Mouse (Mus musculus) midbrain, embryonic 13.5 days (tissue): ENCODE measurements around the gene Cspg4. TPM values are rescaled to one million over a fixed set of nuclear protein-coding genes. Genes with fewer than 3 reads are reported as not detected.
"Not testable (repeated sequence)": the region's sequence is repeated elsewhere in the genome, so short reads cannot be mapped to it uniquely, and the experiment has no call there.

Experiments used
- ATAC-seq: fragments of 200-750 bp; cut with Nextera tagmentation; 2 replicates; pipeline ENCODE4 v1.8.0; 2017; ENCODE audit warnings: mild to moderate bottlenecking, moderate TSS enrichment, moderate library complexity
- H3K27ac ChIP-seq: fragments of 300-500 bp; sonication (generic); 2 replicates; pipeline ENCODE4 v1.5.1; 2015; ENCODE audit warnings: inconsistent platforms, mild to moderate bottlenecking, moderate library complexity
- H3K27me3 ChIP-seq: fragments of 300-500 bp; sonication (generic); 2 replicates; pipeline ENCODE4 v1.6.1; 2015; ENCODE audit warnings: mild to moderate bottlenecking, inconsistent platforms
- H3K36me3 ChIP-seq: fragments of 300-500 bp; sonication (generic); 2 replicates; pipeline ENCODE4 v1.6.1; 2015; ENCODE audit warnings: mild to moderate bottlenecking, inconsistent platforms
- H3K4me1 ChIP-seq: fragments of 300-500 bp; sonication (generic); replicated peaks from 2 replicates; pipeline ENCODE4 v1.6.1; 2015; ENCODE audit warnings: inconsistent platforms
- H3K4me2 ChIP-seq: fragments of 300-500 bp; sonication (generic); replicated peaks from 2 replicates; pipeline ENCODE4 v1.6.1; 2015; ENCODE audit warnings: moderate library complexity, mild to moderate bottlenecking, inconsistent platforms
- H3K4me3 ChIP-seq: fragments of 300-500 bp; sonication (generic); replicated peaks from 2 replicates; pipeline ENCODE4 v1.5.1; 2015; ENCODE audit warnings: mild to moderate bottlenecking, inconsistent platforms
- H3K9ac ChIP-seq: fragments of 300-500 bp; sonication (generic); replicated peaks from 2 replicates; pipeline ENCODE4 v1.6.1; 2015; ENCODE audit warnings: mild to moderate bottlenecking, inconsistent platforms
- H3K9me3 ChIP-seq: fragments of 300-500 bp; sonication (generic); 2 replicates; pipeline ENCODE4 v1.6.1; 2016; ENCODE audit warnings: mild to moderate bottlenecking, inconsistent platforms
- WGBS: fragments of 180-500 bp; shearing (Covaris S2); methylation state at CpG from one replicate; pipeline ENCODE4 v1.1.7; 2015; 5-methylcytosine and 5-hydroxymethylcytosine counted together
- polyA plus RNA-seq: library from polyadenylated mRNA; unstranded; fragments of >200 nt; fragmentation: Nextera tagmentation; extraction: Ambion mirVana; gene quantifications from 2 replicates; pipeline ENCODE4 v1.2.1, GENCODE M21; 2015

Cspg4 gene
- polyA plus RNA-seq, 1 experiment from 2014 or later, result 3.5 TPM

DNA sequence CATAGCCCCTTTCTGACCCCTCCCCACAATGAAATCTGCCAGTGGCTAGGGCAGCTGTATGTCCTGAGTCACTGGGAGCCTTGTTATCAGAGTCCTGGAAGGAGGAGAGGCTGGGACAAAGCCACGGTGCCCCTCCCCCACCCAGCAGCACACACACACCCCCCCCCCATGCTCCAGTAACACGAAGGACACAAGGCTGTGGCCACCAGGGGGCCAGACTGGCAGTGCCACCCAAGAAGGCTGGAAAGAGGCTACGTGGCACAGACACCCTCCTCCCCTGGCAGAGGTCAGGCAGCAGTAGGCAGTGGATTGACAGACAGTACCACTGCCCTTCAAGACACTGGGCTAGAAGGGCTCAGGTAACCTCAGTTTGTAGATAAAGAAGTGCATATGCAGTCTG is 29.2 kb downstream of the Cspg4 start:
- no peak overlapping the region for H3K27ac ChIP-seq
- no peak overlapping the region; the same call in 1 of the 2 replicates for H3K9ac ChIP-seq
- ATAC-seq, result no peak
- no peaks in the 10 kb centered on the region for H3K9me3 ChIP-seq
- no peaks in the 10 kb centered on the region for H3K36me3 ChIP-seq
- H3K27me3 ChIP-seq, result peaks cover 19% of the 10 kb centered on the region
- H3K4me1 ChIP-seq, result peaks cover 14% of the 10 kb centered on the region
- no peak overlapping the region for H3K4me2 ChIP-seq
- WGBS, result 12% methylated on average over 3 of the region's 3 CpGs
- H3K4me3 ChIP-seq, result no peak overlapping the region

DNA sequence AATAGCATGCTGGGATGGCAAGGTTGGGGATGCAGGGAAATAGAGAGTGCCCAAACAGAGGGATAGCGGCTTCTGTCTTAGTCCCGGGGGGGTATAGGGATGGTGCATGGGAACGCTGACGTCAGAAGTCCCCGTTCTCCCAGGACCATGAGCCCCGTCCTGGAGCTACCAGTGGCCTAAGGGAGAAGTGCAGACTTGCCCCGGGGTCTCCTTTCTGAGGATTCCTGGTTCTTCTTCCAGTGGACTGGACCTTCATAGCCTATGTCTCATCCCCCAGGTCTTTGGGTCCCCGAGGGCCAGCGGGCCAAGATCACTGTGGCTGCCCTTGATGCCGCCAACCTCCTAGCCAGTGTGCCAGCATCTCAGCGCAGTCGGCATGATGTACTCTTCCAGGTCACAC is 31.9 kb downstream of the Cspg4 start:
- Histone ChIP-seq H3K4me3 (no peak overlapping the region), H3K36me3 (no peaks in the 10 kb centered on the region), H3K9ac (no peak overlapping the region), H3K4me2 (no peak overlapping the region), H3K27ac (no peak overlapping the region), H3K9me3 (no peaks in the 10 kb centered on the region), H3K4me1 (peaks cover 9% of the 10 kb centered on the region), H3K27me3 (peaks cover 11% of the 10 kb centered on the region)
- no peak for ATAC-seq
- 90% methylated on average over 12 of the region's 12 CpGs for WGBS

DNA sequence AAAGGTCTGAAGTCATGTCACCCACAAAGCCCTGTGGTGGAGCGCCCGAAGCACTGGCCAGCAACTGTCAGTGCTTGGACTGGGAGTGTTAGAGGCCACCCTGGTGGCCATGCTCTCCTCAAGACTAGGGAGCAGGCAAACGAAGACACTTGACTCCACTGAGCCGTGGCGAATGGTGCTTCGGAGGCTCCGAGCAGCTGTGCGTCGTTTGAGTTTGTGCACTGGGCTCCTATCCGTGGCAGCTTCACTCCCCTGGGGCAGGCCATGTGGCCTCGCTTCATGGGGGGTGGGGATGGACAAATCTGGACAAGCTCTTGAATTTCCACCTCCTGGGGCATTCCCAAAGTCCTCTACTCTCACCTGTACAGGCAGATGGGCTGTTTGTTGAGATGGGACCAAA is 34.6 kb downstream of the Cspg4 start:
- Histone ChIP-seq H3K4me2 (no peak overlapping the region), H3K9me3 (no peaks in the 10 kb centered on the region), H3K27me3 (no peaks in the 10 kb centered on the region), H3K27ac (no peak overlapping the region), H3K36me3 (no peaks in the 10 kb centered on the region), H3K4me1 (no peaks in the 10 kb centered on the region), H3K4me3 (no peak overlapping the region), H3K9ac (no peak overlapping the region)
- no peak for ATAC-seq
- WGBS, result 69% methylated on average over 11 of the region's 11 CpGs

DNA sequence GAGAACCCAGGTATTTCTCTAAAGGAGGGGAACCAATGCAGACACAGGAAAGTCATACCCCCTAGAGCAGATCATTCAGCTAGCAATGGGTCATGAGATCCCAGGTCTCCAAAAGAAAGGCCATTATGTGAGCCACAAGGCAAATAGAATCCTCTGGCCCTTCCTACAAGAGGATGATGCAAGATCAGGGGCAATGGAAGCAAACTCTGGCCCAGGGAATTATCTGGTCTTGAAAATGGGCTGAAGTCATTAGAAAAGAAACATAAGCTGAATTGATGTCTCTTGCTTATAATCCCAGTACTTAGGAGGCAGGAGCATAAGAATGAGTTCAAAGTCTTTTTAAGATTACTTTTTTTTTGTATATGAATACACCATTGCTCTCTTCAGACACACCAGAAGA is 35.2 kb downstream of the Cspg4 start:
- no peaks in the 10 kb centered on the region for H3K36me3 ChIP-seq
- H3K27me3 ChIP-seq, result no peaks in the 10 kb centered on the region
- no peak overlapping the region for H3K27ac ChIP-seq
- no peak overlapping the region for H3K4me2 ChIP-seq
- no peak overlapping the region for H3K9ac ChIP-seq
- no peak for ATAC-seq
- H3K4me3 ChIP-seq, result no peak overlapping the region
- no peaks in the 10 kb centered on the region for H3K9me3 ChIP-seq
- no peaks in the 10 kb centered on the region for H3K4me1 ChIP-seq

DNA sequence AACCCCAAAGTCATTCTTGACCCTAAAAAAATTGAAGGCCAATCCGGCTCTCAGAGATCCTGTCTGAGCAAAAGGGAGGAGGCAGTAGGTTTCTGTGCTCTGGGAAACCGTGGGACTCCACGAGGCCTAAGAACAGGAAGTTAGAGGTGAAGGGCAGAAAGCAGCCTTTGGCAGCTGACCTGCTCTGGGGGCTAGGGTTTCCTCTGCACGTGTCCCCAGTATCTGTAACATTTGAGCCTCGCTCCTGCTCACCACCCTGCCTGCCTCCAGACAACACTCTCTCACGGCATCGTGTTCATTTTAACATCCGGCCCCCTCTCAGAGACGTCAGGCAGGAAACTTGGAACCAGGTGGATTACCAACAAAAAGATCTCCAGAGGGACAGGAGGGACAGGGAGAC is 35.7 kb downstream of the Cspg4 start:
- Histone ChIP-seq H3K4me2 (no peak overlapping the region), H3K4me1 (no peaks in the 10 kb centered on the region), H3K4me3 (no peak overlapping the region), H3K9me3 (no peaks in the 10 kb centered on the region), H3K27me3 (no peaks in the 10 kb centered on the region), H3K36me3 (no peaks in the 10 kb centered on the region), H3K27ac (no peak overlapping the region), H3K9ac (no peak overlapping the region)
- 80% methylated on average over 9 of the region's 9 CpGs for WGBS
- ATAC-seq, result no peak

DNA sequence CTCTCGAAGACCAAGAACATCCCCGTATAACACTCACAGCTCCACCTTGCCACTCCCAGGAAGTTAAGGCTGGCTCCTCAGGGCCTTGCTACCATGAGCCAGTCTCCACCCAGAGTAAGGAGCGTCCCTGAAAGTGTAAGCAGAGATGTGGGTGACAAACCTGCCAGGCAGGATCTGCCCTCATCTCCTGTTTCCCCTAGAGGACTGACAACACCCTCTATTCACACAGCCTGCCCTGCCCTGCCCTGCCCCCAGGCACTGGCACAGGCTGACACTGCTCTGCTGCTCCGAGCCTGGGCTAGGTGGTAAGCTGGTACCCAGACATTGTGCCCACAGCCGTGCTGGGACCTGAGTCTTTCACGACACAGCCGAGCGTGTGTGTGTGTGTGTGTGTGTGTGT is 36.4 kb downstream of the Cspg4 start:
- WGBS, result 72% methylated on average over 8 of the region's 8 CpGs
- Histone ChIP-seq H3K4me2 (no peak overlapping the region), H3K4me3 (no peak overlapping the region), H3K4me1 (no peaks in the 10 kb centered on the region), H3K27me3 (no peaks in the 10 kb centered on the region), H3K9ac (no peak overlapping the region), H3K27ac (no peak overlapping the region), H3K9me3 (no peaks in the 10 kb centered on the region), H3K36me3 (no peaks in the 10 kb centered on the region)
- no peak for ATAC-seq

DNA sequence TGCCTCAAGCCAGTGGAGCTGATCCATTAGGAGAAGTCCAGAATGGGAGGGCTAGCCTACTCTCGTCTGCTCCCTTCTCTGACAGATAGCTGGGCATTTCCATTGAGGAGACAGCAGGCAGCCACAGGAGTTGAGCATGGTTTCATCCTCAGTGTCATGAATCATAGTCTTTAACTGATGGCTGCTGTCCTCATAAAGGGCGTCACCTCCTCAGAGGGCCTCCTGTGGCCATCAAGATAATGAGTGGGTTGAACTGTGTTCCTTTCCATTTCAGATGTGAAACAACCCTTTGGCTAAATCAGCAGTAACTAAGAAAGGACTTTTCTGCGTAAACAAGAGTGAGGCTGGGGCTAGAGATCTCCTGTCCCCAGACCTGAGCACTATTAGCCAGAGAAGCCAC is 38.8 kb downstream of the Cspg4 start:
- H3K9ac ChIP-seq, result no peak overlapping the region
- ATAC-seq, result no peak
- H3K4me1 ChIP-seq, result no peaks in the 10 kb centered on the region
- no peak overlapping the region for H3K27ac ChIP-seq
- no peaks in the 10 kb centered on the region for H3K36me3 ChIP-seq
- H3K4me2 ChIP-seq, result no peak overlapping the region
- H3K4me3 ChIP-seq, result no peak overlapping the region
- no peaks in the 10 kb centered on the region for H3K27me3 ChIP-seq
- H3K9me3 ChIP-seq, result no peaks in the 10 kb centered on the region
- 87% methylated on average over 3 of the region's 3 CpGs for WGBS

DNA sequence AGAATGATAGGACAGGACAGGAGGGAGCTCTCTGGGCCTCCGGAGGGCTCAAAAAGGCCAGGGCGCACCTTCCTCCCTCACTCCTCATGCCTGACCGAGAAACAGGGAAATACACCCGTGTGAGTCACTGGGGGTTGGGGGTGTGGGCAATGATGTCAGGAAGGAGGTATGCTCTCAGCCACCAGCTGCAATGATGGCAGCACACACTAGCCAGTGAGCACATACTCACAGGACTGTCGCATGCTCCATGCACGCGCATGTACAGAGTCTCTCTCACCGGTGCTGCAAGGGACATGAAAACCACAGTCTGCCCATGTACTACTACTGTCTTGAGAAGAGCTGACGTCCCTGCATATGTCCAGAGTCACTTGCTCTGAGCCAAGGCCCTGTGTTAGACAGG is 42.7 kb downstream of the Cspg4 start:
- 92% methylated on average over 9 of the region's 9 CpGs for WGBS

DNA sequence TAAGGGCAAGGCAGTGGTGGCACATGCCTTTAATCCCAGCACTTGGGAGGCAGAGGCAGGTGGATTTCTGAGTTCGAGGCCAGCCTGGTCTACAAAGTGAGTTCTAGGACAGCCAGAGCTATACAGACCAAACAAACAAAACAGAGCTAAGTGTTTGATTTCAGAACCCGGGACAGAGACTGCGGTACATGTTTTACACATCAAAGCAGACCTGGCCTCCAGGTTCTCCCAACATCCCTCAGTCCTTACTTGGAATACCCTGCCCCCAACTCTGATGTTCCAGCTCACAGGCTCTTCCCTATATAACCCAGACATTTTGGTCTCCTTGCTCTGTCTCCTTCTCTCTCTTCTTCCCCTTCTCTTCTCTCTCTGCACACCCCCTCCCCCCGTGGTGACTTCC is 45.2 kb downstream of the Cspg4 start:
- WGBS, result 54% methylated on average over 4 of the region's 4 CpGs
- not testable (repeated sequence) for H3K9ac ChIP-seq, H3K4me3 ChIP-seq, H3K27ac ChIP-seq, H3K36me3 ChIP-seq, ATAC-seq, H3K4me1 ChIP-seq, H3K4me2 ChIP-seq, H3K9me3 ChIP-seq, H3K27me3 ChIP-seq

More for the DNA sequence above, 42.7 kb downstream of the Cspg4 start:
- Histone ChIP-seq H3K4me3 (no peak overlapping the region), H3K27me3 (no peaks in the 10 kb centered on the region), H3K4me2 (no peak overlapping the region), H3K4me1 (no peaks in the 10 kb centered on the region), H3K27ac (no peak overlapping the region), H3K9ac (no peak overlapping the region), H3K9me3 (no peaks in the 10 kb centered on the region), H3K36me3 (no peaks in the 10 kb centered on the region)
- no peak for ATAC-seq

DNA sequence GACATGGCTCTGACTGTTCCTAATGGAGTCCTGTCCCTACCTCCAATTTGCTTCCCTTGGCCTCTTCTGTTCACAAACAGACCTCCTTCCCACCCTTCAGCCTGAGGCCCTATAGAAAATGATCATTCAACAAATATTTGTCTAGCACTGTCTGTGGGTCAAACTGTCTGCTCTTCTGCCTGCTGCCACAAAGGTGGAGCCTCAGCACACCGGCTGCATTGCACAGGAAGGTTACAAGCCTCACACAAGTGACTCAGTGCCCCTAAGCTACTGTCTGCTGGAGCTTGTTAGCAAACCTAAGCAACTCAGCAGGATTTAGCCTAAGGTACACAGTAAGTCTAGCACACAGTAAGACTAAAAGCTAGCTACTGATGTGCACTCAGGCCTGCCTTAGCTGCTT is 46.2 kb downstream of the Cspg4 start:
- 63% methylated on average over 1 of the region's 1 CpGs for WGBS
- Histone ChIP-seq H3K4me2 (no peak overlapping the region), H3K36me3 (no peaks in the 10 kb centered on the region), H3K4me3 (no peak overlapping the region), H3K27ac (no peak overlapping the region), H3K4me1 (no peaks in the 10 kb centered on the region), H3K9me3 (no peaks in the 10 kb centered on the region), H3K9ac (no peak overlapping the region), H3K27me3 (no peaks in the 10 kb centered on the region)
- no peak for ATAC-seq

DNA sequence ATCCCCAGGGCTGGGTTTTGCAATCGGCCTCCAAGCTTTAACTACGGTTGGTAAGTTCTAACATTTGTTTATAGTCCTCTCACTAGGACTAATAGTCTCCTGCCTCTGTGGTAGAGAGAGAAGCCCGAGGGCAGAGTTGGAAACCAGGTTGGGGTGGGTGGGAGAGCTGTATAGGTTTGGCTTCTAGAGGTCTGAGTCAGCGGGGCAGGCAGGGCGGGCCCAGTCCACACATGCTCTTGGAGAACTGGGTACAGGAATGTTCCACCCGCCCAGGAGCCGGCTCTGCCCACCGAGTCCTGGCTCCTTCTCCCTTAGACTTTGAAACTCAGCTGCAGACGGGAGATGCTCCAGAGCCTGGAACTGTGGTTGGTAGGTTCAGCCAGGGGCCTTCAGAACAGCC is 49.2 kb downstream of the Cspg4 start:
- Histone ChIP-seq H3K9ac (no peak overlapping the region), H3K4me2 (no peak overlapping the region), H3K9me3 (no peaks in the 10 kb centered on the region), H3K4me1 (no peaks in the 10 kb centered on the region), H3K36me3 (peaks cover 15% of the 10 kb centered on the region; the same call in 1 of the 2 replicates), H3K4me3 (no peak overlapping the region), H3K27ac (no peak overlapping the region), H3K27me3 (no peaks in the 10 kb centered on the region)
- WGBS, result 94% methylated on average over 9 of the region's 9 CpGs
- no peak for ATAC-seq

DNA sequence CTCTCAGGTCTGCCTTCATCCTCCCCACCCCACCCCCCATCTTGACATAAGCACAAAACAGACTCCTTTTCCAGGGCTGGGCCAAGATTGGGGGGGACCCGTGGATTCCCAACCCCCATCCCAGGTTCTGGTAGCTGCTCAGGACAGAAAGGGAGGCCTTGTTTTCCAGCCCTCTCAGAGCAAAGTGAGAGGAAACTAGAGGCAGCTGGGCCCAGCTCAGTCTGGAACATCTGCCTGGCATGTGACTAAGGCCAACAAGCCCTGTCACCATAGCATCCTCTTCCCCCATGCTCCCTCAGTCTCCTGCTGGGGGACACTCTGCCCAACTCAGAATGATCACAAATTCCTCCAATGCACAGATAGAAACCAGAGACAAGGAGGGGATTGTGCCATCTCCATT is 50.3 kb downstream of the Cspg4 start:
- WGBS, result 88% methylated on average over 1 of the region's 1 CpGs
- Histone ChIP-seq H3K4me2 (no peak overlapping the region), H3K9me3 (no peaks in the 10 kb centered on the region), H3K27me3 (no peaks in the 10 kb centered on the region), H3K36me3 (peaks cover 15% of the 10 kb centered on the region; the same call in 1 of the 2 replicates), H3K27ac (no peak overlapping the region), H3K9ac (no peak overlapping the region), H3K4me1 (no peaks in the 10 kb centered on the region), H3K4me3 (no peak overlapping the region)
- no peak for ATAC-seq

DNA sequence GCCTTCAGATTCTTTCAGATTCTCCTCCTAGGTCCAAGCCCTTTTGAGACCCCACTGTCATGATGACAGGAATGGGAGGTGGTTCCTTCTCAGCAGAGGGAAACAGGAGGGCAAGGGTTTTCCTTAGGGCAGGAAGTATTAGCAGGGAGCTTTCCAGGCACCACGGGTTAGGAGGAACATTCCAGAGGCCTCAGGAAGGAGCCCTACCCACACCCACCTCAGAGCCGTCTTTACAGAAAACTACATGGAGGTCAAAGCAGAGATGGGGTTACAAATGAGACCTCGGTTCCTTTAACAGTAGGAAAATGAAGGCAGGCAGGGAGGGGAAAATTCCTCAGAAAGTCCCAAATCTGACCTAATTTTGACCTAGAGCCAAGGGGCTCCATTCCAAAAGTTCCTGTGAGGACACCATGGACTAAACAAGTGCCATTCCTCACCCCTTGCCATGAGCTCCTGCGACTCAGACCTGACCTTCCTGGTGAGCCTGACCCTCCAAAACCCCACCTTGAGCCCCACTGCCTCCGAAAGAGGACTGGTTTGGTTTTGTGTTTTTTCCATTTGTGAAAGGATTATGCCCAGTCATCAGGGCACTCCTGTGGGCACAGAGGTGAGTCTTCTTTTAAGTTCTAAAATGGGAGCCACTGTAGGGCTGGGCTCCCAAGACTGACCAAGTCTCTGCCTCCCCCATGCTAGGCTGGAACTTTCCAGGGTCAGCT is 51.0 kb downstream of the Cspg4 start:
- H3K4me2 ChIP-seq, result no peak overlapping the region
- H3K27ac ChIP-seq, result no peak overlapping the region
- H3K9me3 ChIP-seq, result no peaks in the 10 kb centered on the region
- no peaks in the 10 kb centered on the region for H3K27me3 ChIP-seq
- WGBS, result 89% methylated on average over 5 of the region's 5 CpGs
- no peaks in the 10 kb centered on the region for H3K4me1 ChIP-seq
- H3K4me3 ChIP-seq, result no peak overlapping the region
- peaks cover 15% of the 10 kb centered on the region; the same call in 1 of the 2 replicates for H3K36me3 ChIP-seq
- ATAC-seq, result no peak
- no peak overlapping the region for H3K9ac ChIP-seq
